Mouse (Mus musculus) MEL (cell line): ENCODE data around the gene Tmprss7. TPM values are rescaled to one million over a fixed set of nuclear protein-coding genes. Genes with fewer than 3 reads are reported as not detected.

ENCODE experiments used
- DNase-seq: peaks from one replicate; pipeline ENCODE4 v3.0.0; 2011; ENCODE audit warnings: low read depth, low spot score
- H3K27ac ChIP-seq: 2 replicates; pipeline ENCODE4 v1.5.1; 2012; ENCODE audit warnings: low read depth, mild to moderate bottlenecking, control low read depth, low read length, moderate library complexity; ENCODE audit not compliant: control insufficient read depth
- H3K27me3 ChIP-seq, 2 experiments: fragments of 150-350 bp in 1 of 2; sonication (generic) in 1 of 2; 2 replicates each; pipeline ENCODE4 v1.6.1; 2012; ENCODE audit warnings: low read length in 2 of 2, mild to moderate bottlenecking in 2 of 2, improper control_type of control experiment in 1 of 2, moderate library complexity in 1 of 2; ENCODE audit not compliant: insufficient read depth in 2 of 2, control insufficient read depth in 1 of 2
- H3K36me3 ChIP-seq, 2 experiments: 2 replicates each; pipeline ENCODE4 v1.6.1; 2012 to 2014; ENCODE audit warnings: low read length in 2 of 2, improper control_type of control experiment in 1 of 2, inconsistent platforms in 1 of 2, mild to moderate bottlenecking in 1 of 2; ENCODE audit not compliant: insufficient read depth in 2 of 2, control insufficient read depth in 1 of 2
- H3K4me1 ChIP-seq, 2 experiments: fragments of 150-350 bp in 1 of 2; sonication (generic) in 1 of 2; 2 replicates each; pipeline ENCODE4 v1.6.1; 2012; ENCODE audit warnings: low read length in 2 of 2, improper control_type of control experiment in 1 of 2, mild to moderate bottlenecking in 1 of 2; ENCODE audit not compliant: insufficient read depth in 2 of 2, control insufficient read depth in 1 of 2
- H3K4me3 ChIP-seq, 2 experiments: fragments of 150-350 bp in 1 of 2; sonication (generic) in 1 of 2; 2 replicates each; pipeline ENCODE4 v1.5.1; 2012; ENCODE audit warnings: low read depth in 2 of 2, low read length in 2 of 2, mild to moderate bottlenecking in 2 of 2, moderate library complexity in 2 of 2, control low read depth in 1 of 2, improper control_type of control experiment in 1 of 2; ENCODE audit not compliant: control insufficient read depth in 1 of 2, insufficient read depth in 1 of 2
- H3K79me2 ChIP-seq: 2 replicates; pipeline ENCODE4 v1.6.1; 2012; ENCODE audit warnings: mild to moderate bottlenecking, low read length, moderate library complexity; ENCODE audit not compliant: control insufficient read depth, poor library complexity, insufficient read depth
- H3K9ac ChIP-seq: 2 replicates; pipeline ENCODE4 v1.6.1; 2012; ENCODE audit warnings: low read depth, mild to moderate bottlenecking, control low read depth, low read length, moderate library complexity; ENCODE audit not compliant: control insufficient read depth, poor library complexity, severe bottlenecking
- H3K9me3 ChIP-seq: fragments of 150-350 bp; sonication (generic); replicated peaks from 2 replicates; pipeline ENCODE4 v1.6.1; 2012; ENCODE audit warnings: mild to moderate bottlenecking, low read length, improper control_type of control experiment, moderate library complexity; ENCODE audit not compliant: insufficient read depth
- CHD2 ChIP-seq: IDR thresholded peaks from 2 replicates; pipeline ENCODE4 v1.6.1; 2011; ENCODE audit warnings: low read length, improper control_type of control experiment
- CTCF ChIP-seq, 3 experiments: IDR thresholded peaks in 2 of 3; conservative IDR thresholded peaks in 1 of 3; 2 replicates each; pipeline ENCODE4 v1.5.1; 2011 to 2012; ENCODE audit warnings: low read length in 3 of 3, low read depth in 2 of 3, mild to moderate bottlenecking in 2 of 3, improper control_type of control experiment in 1 of 3, inconsistent platforms in 1 of 3, mixed read lengths in 1 of 3, moderate library complexity in 1 of 3; ENCODE audit not compliant: control insufficient read depth in 1 of 3, insufficient read depth in 1 of 3, poor library complexity in 1 of 3, severe bottlenecking in 1 of 3
- E2F4 ChIP-seq: IDR thresholded peaks from 2 replicates; pipeline ENCODE4 v1.6.1; 2011; ENCODE audit warnings: low read depth, low read length, improper control_type of control experiment, borderline replicate concordance
- EP300 ChIP-seq, 2 experiments: IDR thresholded peaks; 2 replicates each; pipeline ENCODE4 v1.6.1; 2011; ENCODE audit warnings: improper control_type of control experiment in 2 of 2, low read length in 2 of 2, low read depth in 1 of 2, mild to moderate bottlenecking in 1 of 2
- GABPA ChIP-seq: IDR thresholded peaks from 2 replicates; pipeline ENCODE4 v1.6.1; 2012; ENCODE audit warnings: low read depth, mild to moderate bottlenecking, inconsistent platforms, low read length, improper control_type of control experiment, moderate library complexity
- JUND ChIP-seq: IDR thresholded peaks from 2 replicates; pipeline ENCODE4 v1.6.1; 2011; ENCODE audit warnings: low read depth, mild to moderate bottlenecking, improper control_type of control experiment, low read length
- MAFK ChIP-seq: IDR thresholded peaks from 2 replicates; pipeline ENCODE4 v1.6.1; 2011; ENCODE audit warnings: low read depth, mild to moderate bottlenecking, low read length, improper control_type of control experiment, borderline replicate concordance
- MXI1 ChIP-seq: IDR thresholded peaks from 2 replicates; pipeline ENCODE4 v1.6.1; 2011; ENCODE audit warnings: mild to moderate bottlenecking, low read depth, low read length, improper control_type of control experiment
- MYC ChIP-seq: IDR thresholded peaks from 2 replicates; pipeline ENCODE4 v1.6.1; 2011; ENCODE audit warnings: low read depth, mild to moderate bottlenecking, low read length, improper control_type of control experiment, moderate library complexity
- NELFE ChIP-seq: IDR thresholded peaks from 2 replicates; pipeline ENCODE4 v1.6.1; 2011; ENCODE audit warnings: low read depth, low read length, improper control_type of control experiment
- NRF1 ChIP-seq: IDR thresholded peaks from 2 replicates; pipeline ENCODE4 v1.6.1; 2014; ENCODE audit warnings: low read depth, mild to moderate bottlenecking, inconsistent platforms, low read length, improper control_type of control experiment, moderate library complexity; ENCODE audit not compliant: poor library complexity, insufficient read depth, severe bottlenecking
- POLR2AphosphoS2 ChIP-seq: IDR thresholded peaks from 2 replicates; pipeline ENCODE4 v1.6.1; 2011; ENCODE audit warnings: low read length, improper control_type of control experiment
- POLR2AphosphoS5 ChIP-seq: IDR thresholded peaks from 2 replicates; pipeline ENCODE4 v1.6.1; 2012; ENCODE audit warnings: low read depth, borderline replicate concordance, mild to moderate bottlenecking, inconsistent platforms, low read length, moderate library complexity, mixed read lengths
- RAD21 ChIP-seq: IDR thresholded peaks from 2 replicates; pipeline ENCODE4 v1.6.1; 2011; ENCODE audit warnings: mild to moderate bottlenecking, low read depth, low read length, improper control_type of control experiment
- RCOR1 ChIP-seq: IDR thresholded peaks from 2 replicates; pipeline ENCODE4 v1.6.1; 2012; ENCODE audit warnings: low read depth, mild to moderate bottlenecking, inconsistent platforms, low read length, improper control_type of control experiment
- SIN3A ChIP-seq: IDR thresholded peaks from 2 replicates; pipeline ENCODE4 v1.6.1; 2012; ENCODE audit warnings: low read length, improper control_type of control experiment, inconsistent platforms
- SMC3 ChIP-seq: IDR thresholded peaks from 2 replicates; pipeline ENCODE4 v1.6.1; 2011; ENCODE audit warnings: low read depth, low read length, improper control_type of control experiment
- USF2 ChIP-seq, 2 experiments: IDR thresholded peaks; 2 replicates each; pipeline ENCODE4 v1.6.1; 2011 to 2012; ENCODE audit warnings: improper control_type of control experiment in 2 of 2, low read length in 2 of 2, borderline replicate concordance in 1 of 2, inconsistent platforms in 1 of 2, low read depth in 1 of 2, mild to moderate bottlenecking in 1 of 2; ENCODE audit not compliant: insufficient read depth in 1 of 2
- ZKSCAN1 ChIP-seq: IDR thresholded peaks from 2 replicates; pipeline ENCODE4 v1.6.1; 2012; ENCODE audit warnings: low read depth, mild to moderate bottlenecking, inconsistent platforms, low read length, improper control_type of control experiment, moderate library complexity
- ZMIZ1 ChIP-seq: IDR thresholded peaks from 2 replicates; pipeline ENCODE4 v1.6.1; 2012; ENCODE audit warnings: low read depth, mild to moderate bottlenecking, inconsistent platforms, low read length, improper control_type of control experiment, moderate library complexity
- polyA plus RNA-seq, 2 experiments: library from polyadenylated mRNA; stranded (reverse) in 1 of 2; unstranded in 1 of 2; fragments of >175 nt in 1 of 2; fragments of >200 nt in 1 of 2; gene quantifications; 2 replicates each; pipeline versions ENCODE4 v1.2.1 to v1.2.4; 2012; ENCODE audit warnings: low replicate concordance in 2 of 2, low read depth in 1 of 2; ENCODE audit not compliant: insufficient read length in 2 of 2, insufficient read depth in 1 of 2, missing spikeins in 1 of 2
- total RNA-seq: library from RNA; depleted of rRNA; stranded (reverse); fragments of 300-350 nt; gene quantifications from 2 replicates; pipeline ENCODE4 v1.2.3, GENCODE M21; 2012

Tmprss7 gene
- total and polyA plus RNA-seq, 3 experiments = 0.04 TPM; not detected in 1

DNA sequence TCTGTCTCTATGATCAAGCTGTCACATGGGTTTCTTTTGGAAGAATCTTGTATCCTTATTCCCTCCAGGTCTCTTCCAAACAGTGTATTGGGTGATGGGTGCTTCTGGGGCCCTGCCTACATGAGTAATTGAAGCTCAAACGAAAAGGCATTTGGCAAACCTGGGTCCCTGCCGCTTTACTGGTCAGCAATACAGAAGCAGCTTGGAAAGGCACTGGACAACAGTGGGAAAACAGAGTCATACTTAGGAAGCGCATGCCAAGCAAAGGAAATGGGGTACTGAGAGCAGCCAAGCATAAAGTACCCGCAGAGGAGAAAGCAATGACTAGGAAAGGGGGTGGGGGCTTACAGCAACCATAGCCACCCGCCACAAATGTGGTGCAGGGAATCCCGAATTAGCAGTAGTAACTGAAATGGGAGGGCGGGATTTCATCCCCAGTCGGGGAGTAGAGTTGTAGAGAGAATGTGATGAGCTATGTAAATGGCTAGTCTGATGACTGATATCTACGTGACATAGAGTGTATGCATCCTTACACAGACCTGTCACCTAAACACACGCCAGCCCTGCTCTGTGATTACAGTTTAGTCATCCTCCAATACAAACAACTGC lies 26.7 kb upstream of the Tmprss7 start:
- H3K36me3 ChIP-seq = no peaks in the 10 kb centered on the region
- no peaks in the 10 kb centered on the region for H3K4me1 ChIP-seq
- H3K9ac ChIP-seq = no peak overlapping the region
- H3K79me2 ChIP-seq = no peaks in the 10 kb centered on the region
- H3K9me3 ChIP-seq = no peaks in the 10 kb centered on the region
- H3K27ac ChIP-seq = no peak overlapping the region
- no peak for DNase-seq
- no peak overlapping the region for H3K4me3 ChIP-seq
- no peaks in the 10 kb centered on the region for H3K27me3 ChIP-seq
- no peak for TF ChIP-seq JUND
- no peak for TF ChIP-seq MXI1
- TF ChIP-seq NRF1 = no peak
- TF ChIP-seq POLR2AphosphoS2 = no peak
- TF ChIP-seq EP300 (IDR thresholded peaks at IDR 0.05; ENCODE audit: low read depth in 1 of 2, low read length in 2 of 2) = no peak
- no peak for TF ChIP-seq CHD2

DNA sequence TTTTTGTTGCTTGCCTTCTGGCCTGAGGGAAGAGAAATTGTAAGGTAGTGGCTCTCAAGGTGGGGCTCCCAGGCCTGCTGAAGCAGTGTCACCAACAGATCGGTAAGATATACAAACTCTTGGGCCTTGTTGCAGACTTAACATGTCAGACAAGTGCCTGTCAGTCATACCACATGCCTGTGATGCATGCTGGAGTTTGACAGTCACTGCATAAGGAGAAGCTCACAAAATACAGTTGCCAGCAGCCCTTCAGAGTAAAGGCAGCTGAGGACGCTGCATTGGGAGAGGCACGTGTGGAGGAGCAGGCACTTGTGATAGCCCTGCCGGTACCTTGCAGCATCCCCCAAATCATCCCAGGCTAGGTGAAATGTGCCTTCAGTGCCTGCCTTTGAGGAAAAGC lies 24.8 kb upstream of the Tmprss7 start:
- H3K79me2 ChIP-seq = no peaks in the 10 kb centered on the region
- TF ChIP-seq GABPA (no peak), E2F4 (no peak), POLR2AphosphoS2 (no peak), SIN3A (no peak), POLR2AphosphoS5 (no peak)
- no peaks in the 10 kb centered on the region for H3K4me1 ChIP-seq
- H3K27me3 ChIP-seq = no peaks in the 10 kb centered on the region
- H3K9me3 ChIP-seq = no peaks in the 10 kb centered on the region
- H3K4me3 ChIP-seq = no peak overlapping the region
- no peak overlapping the region for H3K27ac ChIP-seq
- no peaks in the 10 kb centered on the region for H3K36me3 ChIP-seq
- no peak overlapping the region for H3K9ac ChIP-seq
- no peak for DNase-seq

- H3K27ac ChIP-seq = no peak overlapping the region
- no peak for TF ChIP-seq MAFK
- no peak for TF ChIP-seq ZMIZ1
- no peak for TF ChIP-seq MXI1
- no peak for TF ChIP-seq MYC
- TF ChIP-seq CTCF (IDR thresholded peaks at IDR 0.05 in 2 of 3, conservative IDR thresholded peaks at IDR 0.05 in 1 of 3; ENCODE audit: control insufficient read depth in 1 of 3, insufficient read depth in 1 of 3, low read depth in 2 of 3, low read length in 3 of 3, poor library complexity in 1 of 3, severe bottlenecking in 1 of 3) = no peak
- no peak for TF ChIP-seq NRF1
- TF ChIP-seq RCOR1 = no peak
- TF ChIP-seq NELFE = no peak
- no peak for TF ChIP-seq SMC3
- no peak for TF ChIP-seq ZKSCAN1
- no peak for TF ChIP-seq RAD21
- no peak for TF ChIP-seq USF2 (IDR thresholded peaks at IDR 0.05; ENCODE audit: borderline replicate concordance in 1 of 2, insufficient read depth in 1 of 2, low read depth in 1 of 2, low read length in 2 of 2)
- no peak overlapping the region for H3K9ac ChIP-seq
- no peak overlapping the region for H3K4me3 ChIP-seq
- no peaks in the 10 kb centered on the region for H3K79me2 ChIP-seq
- H3K27me3 ChIP-seq = no peaks in the 10 kb centered on the region
- DNase-seq = no peak
- H3K36me3 ChIP-seq = no peaks in the 10 kb centered on the region
- no peaks in the 10 kb centered on the region for H3K9me3 ChIP-seq
- H3K4me1 ChIP-seq = no peaks in the 10 kb centered on the region
Observed at GRCm38 (mm10) chr16:45714489-45715150, 21.2 kb upstream of the Tmprss7 start.
